Mouse (Mus musculus) spleen, postnatal 36 days (tissue): ENCODE data around the gene Fnip1.

Experiments
- DNase-seq, 2 experiments: peaks; one replicate each; pipeline ENCODE4 v3.0.0; 2022; ENCODE audit warnings: low spot score in 2 of 2, mixed read lengths in 1 of 2

The Fnip1 gene

DNA sequence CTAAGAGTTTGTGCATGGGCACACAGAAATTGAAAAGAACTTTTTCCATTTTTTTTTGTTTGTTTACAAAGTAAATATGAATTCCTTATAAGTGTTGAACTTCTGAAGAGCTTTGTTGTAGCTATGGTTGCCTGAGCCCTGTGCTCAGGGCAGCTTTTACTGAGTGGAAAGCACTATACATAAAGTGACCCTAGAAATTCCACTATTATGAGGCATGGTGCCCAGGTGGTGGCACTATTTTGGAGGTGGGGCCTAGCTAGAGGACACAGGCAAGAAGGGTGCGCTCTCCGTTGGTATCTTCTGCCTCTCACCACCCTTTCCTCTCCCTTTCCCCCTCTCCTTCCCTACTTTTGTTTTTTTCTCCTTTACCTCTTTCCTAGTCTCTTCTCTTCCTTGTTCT, 18.9 kb downstream of the Fnip1 start:
- DNase-seq: no peak

DNA sequence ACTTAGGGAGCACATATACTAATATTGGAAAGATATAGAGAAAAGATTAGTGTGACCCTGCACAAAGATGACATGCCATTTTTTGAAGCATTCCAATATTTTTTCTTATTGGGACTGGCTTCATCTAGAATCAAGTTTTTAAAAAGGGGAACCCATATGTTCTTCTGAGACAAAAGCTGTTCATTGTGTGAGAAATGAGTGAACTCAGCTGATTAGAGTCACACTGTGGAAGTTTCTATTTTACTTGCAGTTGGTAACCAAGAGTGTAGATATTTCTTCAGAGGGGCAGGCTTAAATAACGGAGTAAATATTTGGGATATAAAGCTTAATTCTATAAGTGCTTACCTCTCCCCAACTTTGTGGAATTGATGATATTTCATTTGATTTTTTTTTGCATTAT, 20.2 kb downstream of the Fnip1 start:
- DNase-seq: no peak

DNA sequence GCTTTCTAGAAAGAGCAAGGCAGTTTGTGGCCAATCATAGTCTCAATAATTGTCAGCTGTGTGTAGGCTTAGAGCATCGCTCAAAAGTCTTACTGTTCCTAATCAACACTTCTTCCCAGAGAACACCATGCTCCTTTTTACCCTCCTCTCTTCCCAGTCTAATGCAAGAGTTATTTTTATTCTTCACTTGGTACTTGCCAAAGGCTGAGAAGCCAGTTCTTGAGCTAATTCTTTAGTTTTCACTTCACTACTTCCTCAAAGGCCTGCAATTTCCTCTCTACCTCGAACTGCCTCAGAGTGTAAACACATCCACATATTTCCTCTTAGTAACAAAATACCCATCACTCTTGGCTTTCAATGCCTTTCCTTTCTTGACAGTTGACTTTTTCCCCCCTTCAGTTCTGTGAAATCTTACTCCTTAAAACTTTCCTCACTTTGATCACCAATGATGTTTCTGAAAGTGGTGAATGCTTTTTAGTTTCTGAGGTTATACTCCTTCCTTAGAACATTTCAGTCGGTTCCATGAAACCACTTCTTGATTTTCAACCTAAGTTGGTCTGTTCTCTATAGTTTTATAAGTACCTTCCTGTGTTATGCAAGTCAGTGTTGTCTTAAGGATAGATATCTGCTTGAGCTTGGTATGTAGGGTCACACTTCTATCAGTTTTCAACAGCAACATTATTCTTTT, 26.7 kb downstream of the Fnip1 start:
- peak; percentile 6 to 31 for DNase-seq

DNA sequence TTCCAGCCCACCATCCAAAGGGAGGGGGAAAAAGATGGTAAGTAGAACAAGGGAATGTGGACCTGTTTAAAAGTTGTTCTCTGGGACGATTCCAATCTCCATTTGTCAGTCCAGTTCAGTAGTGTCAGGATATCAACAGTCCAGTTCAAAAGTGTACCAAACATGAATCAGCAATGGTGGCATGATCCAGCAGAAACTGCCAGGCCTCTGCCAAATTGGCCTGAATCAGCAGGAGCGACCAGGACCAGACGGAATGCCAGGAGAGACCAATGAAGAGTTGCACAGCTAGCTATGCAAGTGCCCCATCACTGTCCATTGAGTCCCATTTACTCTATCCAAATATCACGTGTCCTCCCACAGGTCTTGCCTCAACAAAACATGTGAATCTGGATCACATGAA, 34.2 kb downstream of the Fnip1 start:
- DNase-seq: no peak

DNA sequence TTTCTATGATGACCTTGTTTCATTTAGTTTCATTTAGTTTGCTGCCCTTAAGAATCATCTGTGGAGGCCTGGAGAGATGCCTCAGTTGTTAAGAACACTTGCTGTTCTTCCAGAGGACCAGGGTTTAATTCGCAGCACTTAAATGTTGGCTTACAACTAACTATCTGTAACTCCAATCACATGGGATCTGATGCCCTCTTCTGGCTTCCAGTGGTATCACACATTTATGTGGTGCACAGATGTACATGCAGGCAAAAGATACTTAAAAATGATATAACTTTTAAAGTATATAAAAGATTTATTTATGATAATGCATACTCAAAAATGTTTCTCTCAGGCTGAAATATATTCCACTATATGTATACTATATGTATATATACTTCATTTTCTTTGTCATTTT, 40.4 kb downstream of the Fnip1 start:
- DNase-seq: no peak

DNA sequence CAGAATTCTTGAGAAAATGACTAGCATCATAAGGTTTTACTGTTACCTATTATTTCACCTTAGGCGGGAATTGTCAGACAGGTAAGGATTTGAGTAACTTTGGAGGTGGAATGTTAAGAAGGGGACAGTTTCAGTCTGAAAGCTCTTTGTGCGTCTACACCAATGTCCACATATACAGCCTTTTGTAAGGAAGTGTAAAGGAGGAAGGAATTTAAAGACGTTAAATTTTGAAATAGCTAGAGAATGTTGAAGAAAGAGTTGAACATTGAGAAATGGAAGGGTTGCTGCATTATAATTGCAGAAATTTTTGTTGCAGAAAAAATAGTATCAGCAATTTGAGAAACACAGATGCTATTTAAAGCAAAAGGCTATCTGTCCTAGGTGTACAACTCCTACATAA, 48.0 kb downstream of the Fnip1 start:
- DNase-seq: no peak

DNA sequence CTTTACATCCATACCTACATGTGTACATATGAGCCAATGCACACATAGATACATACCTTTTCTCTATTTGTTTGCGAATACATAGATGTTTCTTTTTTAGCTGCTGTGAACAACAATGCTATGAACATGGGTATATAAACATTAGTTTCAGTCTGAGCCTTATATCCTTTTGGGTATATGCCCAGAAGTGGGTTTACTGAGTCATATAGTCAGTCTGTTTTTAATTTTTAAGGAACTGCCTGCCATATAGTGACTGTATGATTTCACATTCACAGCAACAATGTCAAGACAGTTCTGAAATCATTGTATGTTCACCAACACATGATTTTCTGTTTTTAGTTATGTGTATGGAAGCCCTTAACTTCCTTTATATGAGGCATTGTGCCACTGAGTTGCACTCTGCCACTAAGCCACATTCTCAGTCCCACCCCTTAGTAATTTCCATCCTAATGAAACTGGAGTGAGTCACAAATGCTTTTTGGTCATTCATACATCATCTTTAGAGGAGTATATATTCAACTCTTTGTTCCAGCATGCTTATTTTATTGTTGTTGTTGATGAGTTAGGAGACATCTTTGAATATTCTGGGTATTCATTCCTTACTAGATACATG, 54.1 kb downstream of the Fnip1 start:
- DNase-seq: no peak

DNA sequence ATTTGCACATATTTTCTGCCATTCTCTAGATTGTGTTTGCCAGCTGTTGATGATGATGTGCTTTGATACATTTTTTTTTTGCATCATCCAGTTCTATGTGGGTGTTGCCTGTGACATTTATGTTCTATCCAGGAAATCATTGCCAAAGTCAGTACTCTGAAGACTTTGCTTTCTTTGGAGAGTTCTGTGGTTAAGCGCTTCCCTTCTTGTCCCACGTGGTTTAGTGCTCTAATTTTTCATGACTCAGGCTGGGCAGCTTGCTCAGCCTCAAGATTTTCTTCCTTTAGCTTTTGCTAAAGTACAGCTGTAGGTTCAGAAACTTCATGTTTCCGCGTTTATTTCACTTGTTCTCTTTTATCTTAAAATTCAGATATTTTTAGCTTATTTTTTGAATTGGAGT, 54.6 kb downstream of the Fnip1 start:
- DNase-seq: peak; percentile 10 to 23

DNA sequence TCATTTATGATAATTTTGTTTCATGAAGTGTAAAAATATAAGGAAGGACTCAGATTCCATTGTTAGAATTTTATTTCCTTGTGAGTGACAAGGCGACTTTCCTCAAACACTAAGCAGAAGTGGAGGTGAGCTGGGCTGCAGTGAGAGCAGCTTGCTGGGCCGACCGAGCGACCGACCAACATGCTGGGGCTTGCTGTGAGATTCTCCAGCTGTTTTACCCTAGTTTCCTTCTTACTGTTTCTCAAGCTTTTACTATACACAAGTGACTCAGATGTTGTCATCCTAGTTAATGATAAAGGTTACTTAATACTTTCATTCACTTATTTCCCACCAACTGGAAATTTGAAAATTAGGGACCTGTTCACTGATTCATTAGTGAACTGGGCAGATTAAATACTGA, 61.8 kb downstream of the Fnip1 start:
- no peak for DNase-seq

DNA sequence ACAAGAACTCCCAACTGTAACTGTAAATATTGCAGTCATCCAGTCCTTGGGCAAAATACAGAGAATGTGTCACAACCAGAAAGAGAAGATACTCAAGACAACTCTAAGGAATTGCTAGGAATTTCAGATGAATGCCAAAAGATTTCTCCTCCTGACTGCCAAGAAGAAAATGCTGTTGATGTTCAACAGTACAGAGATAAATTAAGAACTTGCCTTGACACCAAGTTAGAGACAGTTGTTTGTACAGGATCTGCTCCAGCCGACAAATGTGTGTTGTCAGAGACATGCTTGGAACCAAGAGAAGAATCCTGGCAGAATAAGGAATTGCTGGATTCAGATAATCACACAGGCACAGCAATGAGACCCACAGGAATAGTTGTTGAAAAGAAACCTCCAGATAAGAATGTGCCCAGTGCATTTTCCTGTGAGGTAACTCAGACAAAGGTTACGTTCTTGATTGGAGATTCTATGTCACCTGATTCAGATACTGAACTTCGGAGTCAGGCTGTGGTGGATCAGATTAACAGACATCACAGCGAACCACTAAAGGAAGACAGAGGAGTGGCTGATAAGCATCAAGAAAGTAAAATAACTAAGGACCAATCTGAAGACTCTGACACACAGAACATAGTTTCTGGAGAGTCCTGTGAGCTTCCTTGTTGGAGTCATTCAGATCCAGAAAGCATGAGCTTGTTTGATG, 64.7 kb downstream of the Fnip1 start:
- DNase-seq: no peak

DNA sequence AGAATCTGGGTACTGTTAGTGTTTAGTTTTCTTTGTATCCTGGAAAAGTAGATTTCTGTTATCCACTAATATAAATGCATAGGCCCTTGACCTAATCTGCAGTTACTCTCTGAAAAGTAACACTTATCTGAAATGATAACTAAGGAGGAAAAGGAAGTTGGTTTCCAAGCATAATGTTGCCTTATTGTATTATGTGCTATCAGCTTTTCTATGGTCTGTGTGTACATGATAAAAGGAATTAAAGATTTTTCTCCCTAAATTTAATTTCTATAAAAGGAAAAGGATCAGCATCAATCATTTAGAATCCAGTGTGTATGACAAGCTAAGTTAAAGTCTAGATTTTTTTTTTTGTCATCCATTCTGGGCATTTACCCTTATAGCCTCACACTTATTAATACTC, 75.6 kb downstream of the Fnip1 start:
- DNase-seq: no peak

DNA sequence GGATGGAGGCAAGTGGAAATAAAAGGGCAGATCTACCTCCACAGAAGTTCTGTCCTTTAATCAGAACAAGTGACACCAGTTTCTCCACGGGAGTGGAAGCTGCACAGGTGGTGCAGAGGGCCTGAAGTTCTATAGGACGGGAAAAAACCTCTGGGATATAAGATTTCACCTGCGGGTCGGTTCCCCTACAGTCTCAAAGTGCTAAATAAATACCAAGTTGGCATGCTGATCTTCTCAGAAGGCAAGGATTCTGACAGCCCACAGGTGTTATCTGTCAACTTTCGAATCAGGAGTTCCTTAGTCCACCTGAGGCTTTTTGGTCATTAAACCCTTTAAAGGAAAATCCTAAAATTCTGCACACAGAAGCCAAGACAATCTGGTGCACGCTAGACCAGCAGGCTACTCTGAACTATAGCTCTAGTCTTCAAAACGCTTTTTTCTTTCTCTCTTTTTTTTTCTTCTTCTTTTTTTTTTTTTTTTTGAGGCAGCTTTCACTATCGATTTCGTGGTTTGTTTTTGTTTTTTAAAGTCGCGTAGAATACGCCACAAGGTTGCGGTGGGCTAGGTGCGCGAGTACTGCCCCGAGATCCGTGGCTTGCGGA, 84.0 kb downstream of the Fnip1 start:
- DNase-seq: peak in 1 of 2 experiments; percentile 15

DNA sequence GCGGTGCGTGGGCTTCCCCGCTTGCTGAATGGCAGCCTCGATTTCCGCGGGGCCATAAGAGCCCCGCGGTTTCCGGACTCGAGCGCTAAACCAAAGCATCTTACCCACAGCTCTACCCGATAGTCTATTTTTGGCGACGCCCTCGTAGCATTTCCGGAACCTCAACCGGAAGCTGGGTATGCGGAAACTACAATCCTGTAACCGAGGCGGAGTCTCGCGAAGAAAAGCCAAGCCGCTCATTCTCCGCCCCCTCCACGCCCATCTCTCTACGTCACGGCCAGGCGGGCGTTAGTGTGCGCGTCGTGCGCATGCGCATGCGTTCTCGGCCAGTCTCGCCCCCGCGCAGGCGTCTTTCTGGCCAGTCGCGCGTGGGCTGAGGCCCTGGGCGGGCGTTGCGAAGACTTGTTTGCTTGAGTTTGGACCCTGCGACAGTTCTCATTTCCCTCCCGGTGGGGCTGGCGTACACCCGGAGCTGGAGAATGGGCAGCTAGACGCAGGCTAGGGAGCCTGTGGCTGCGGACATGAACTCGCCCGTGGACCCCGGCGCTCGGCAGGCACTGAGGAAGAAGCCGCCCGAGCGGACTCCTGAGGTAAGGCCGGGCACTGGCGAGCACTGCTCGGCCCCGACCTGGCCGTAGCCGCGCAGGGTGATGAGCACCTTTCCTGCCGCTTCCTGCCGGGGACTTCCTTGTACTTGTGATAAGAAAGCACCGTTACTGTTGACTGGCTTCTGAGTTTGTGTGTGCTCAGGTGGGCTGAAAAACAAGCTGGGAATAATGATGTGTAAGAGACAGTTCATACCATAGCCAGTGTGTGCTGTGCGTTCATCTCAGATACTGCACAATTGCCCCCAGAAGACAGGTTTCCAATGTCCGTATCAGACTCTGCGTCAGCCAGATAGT, 84.8 kb downstream of the Fnip1 start, which contains the start of gene Rapgef6:
Rapgef6 (plus strand) TSS at position 319 of the 902 bp plus-strand sequence.
- DNase-seq: peak; percentile 99

DNA sequence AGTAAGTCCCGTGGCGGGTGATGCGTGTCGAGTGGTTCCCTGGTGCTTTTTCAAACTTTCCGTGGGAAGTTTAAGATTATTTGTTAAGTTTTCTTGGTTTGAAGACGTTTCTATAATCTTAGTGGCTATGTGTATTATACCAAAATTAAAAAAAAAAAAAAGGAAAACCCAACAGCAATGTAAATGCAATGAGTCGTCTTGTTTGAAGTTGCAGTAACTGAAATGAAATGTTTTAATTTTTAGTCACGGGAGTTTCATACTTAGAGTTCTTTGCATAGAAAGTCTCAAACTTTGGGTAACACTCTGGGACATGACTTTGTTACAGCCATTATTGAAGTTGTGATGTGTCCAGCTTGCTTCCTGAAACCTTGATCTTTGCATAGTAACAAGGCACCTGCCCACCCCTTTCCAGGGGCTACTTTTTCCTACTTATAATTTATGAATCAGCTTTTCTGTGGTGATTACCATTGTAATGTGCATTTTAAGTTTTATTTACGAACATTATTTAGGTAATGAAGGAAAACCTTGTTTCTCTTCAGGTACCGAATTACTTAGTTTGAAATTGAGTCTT, 85.5 kb downstream of the Fnip1 start:
- DNase-seq: no peak

DNA sequence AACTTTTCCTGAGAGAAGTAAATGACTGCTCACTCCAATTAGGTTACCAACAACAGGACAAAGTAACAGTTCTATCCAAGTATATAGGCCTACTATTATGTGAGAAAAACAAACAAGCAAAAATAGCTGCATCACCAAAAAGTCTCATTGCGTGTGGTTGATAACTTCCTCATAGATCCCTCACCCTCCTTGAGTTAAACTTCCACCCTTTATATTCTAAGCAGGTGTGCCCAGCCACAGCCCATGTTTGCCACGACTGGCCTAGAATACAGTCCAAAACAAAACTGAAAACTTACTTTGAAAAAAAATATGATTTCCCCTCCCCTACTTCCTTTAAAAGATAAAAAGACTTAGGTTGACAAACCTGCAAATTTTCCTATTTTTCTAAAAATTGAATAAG, 90.0 kb downstream of the Fnip1 start:
- no peak for DNase-seq

DNA sequence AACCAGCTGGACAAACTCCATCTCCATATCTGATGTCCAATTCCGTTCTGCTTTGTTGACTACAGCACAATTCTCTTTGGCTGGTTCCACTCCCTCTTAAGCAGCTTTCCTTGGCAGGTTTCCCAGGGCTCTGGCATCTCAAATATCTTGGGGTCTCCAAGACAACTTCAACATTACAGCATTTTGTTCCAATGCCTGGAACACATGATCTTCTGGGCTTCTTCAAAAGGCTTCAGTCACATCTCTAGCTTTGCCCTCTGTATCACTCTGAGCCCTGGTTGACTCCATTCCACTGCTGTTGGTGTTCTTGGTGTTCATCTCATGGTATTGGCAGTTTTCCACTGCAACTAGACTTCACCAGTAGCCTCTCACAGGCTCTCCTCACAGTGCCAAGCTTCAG, 92.4 kb downstream of the Fnip1 start:
- DNase-seq: no peak

DNA sequence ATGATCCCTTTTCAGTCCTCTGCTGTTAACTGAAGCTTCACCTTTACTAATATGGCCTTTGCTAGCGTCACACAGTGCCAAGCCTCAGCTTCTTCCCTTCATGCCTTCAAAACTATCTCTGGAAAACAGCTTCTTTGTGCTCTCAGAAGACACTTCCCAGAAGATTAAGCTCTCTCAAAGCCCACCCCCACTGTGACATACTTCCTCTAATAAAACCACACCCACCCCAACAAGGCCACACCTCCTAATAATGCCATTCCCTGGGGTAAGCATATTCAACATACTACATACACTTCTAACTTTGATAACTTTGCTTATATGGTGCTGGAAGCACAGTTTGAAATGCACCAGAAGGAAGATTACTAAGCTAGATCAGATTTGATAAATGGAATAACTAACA, 92.9 kb downstream of the Fnip1 start:
- no peak for DNase-seq

DNA sequence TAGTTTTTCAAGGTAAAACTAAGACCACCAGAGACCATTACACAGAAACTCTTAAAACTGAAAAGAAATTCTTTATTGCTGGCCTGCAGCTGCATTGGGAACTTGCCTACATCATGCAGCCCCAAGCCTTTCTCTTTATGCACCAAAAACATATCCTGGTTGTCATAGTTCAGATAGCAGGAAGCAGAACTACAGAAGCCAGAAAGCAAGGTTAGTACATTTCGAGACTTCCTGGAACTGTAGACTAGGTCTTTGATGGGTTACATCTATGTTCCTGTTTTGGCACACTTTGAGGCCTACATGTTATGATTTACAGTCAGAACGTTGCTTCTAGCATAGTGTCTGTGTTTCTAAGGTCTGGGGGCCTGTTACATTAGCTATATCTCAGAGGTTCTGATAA, 95.8 kb downstream of the Fnip1 start:
- peak; percentile 54 to 58 for DNase-seq

DNA sequence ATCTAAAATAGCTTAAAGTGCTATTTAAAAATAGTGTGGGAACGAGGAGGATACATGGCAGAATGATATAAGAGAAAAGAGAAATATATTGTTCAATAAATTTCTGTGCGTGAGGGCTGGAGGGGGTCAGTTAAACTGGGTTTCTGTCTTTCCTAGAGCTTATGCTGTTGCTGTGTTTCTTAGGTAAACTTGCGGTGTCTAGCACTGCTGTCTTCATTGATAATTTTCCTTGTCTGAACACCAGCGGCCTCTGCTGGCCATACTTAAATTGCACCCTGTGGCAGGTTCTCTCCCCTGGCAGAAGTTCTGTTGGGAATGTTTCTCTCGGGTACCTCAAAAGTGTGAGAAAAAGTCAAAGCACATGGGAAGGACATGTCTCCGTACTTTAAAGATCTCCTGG, 96.9 kb downstream of the Fnip1 start:
- peak; percentile 62 to 71 for DNase-seq

DNA sequence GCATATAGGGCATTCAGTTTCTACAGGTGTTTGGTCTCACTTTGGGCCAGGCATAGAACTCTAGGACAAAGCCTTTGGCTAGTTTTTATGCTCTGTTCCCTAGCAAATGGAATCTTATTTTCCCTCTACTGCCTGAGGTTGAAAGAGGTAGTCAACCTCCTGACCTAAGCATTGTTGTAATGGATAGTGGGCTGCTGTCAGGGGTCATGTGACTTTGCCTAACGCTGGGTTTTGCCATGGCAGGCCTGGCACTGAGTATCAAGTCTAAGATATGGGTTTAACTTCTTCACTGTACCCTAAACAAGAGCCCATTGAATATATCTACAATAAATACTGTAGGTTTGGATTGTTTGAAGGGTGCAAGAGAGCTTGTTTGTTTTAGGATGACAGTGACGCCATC, 101.0 kb downstream of the Fnip1 start:
- DNase-seq: no peak

DNA sequence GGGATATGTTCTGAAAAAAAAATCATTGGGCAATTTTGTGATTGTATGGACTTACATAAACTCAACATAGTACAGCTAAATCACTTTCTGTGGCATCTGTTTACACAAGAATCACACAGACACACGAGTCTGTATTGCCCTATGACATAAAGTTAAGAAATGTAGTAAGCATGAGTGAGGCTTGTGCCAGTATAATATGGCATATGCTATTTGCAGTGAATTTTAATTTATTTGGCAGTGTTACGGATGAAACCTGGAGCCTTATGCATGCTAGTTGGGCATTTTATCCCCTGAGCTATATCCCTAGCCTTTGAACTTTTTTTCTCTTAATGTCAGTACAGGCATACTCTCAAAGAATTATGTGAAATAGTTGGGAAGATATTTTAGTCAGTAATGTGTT, 101.5 kb downstream of the Fnip1 start:
- no peak for DNase-seq
